Mouse (Mus musculus): Measurements from ENCODE around the gene Polr1c.

DNA sequence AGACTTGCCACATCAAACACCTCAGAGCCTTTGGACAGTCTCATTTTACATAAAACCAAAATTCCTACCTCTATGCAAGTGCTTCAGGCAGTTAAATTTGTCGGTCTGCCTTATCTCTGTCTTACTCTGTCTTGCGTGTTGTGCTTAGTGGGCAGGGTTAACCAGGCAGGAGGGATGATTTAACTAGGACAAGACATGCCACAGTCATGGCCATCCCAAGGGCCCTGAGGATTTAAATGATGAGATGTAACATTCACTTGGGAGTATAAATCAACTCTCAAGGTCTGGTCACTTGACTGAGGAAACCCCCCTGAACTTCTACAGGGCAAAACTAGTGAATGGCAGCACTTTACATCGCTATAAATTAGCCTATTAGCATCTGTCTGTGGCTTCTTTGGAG is 26.3 kb downstream of the Polr1c start:
- TF ChIP-seq CTCF (IDR thresholded peaks at IDR 0.05; ENCODE audit: low read depth) (no peak), EP300 (IDR thresholded peaks at IDR 0.05; ENCODE audit: low read depth) (no peak)
